Mouse (Mus musculus) ES-E14 (cell line): Measurements from ENCODE around the gene Ctla2a. TPM values are rescaled to one million over a fixed set of nuclear protein-coding genes. Genes with fewer than 3 reads are reported as not detected.
"Not testable (repeated sequence)": the region's sequence is repeated elsewhere in the genome, so short reads cannot be mapped to it uniquely, and the experiment has no call there.

Source experiments
- DNase-seq: peaks from one replicate; pipeline ENCODE4 v3.0.0-alpha.2; 2013; ENCODE audit warnings: low read depth, low spot score
- H3K27ac ChIP-seq: 2 replicates; pipeline ENCODE4 v1.5.1; 2012; ENCODE audit warnings: low read depth, mild to moderate bottlenecking, low read length, moderate library complexity, mixed read lengths; ENCODE audit not compliant: poor library complexity, insufficient read depth, severe bottlenecking
- H3K36me3 ChIP-seq: 2 replicates; pipeline ENCODE4 v1.6.1; 2012; ENCODE audit warnings: mild to moderate bottlenecking, low read length, moderate library complexity, mixed read lengths; ENCODE audit not compliant: control insufficient read depth, poor library complexity, insufficient read depth, severe bottlenecking
- H3K4me1 ChIP-seq, 2 experiments: fragments of 150-350 bp in 1 of 2; sonication (generic) in 1 of 2; 2 replicates each; pipeline ENCODE4 v1.6.1; 2012; ENCODE audit warnings: low read length in 2 of 2, mild to moderate bottlenecking in 1 of 2, mixed read lengths in 1 of 2; ENCODE audit not compliant: control insufficient read depth in 2 of 2, insufficient read depth in 2 of 2, poor library complexity in 1 of 2
- H3K4me3 ChIP-seq, 2 experiments: fragments of 150-350 bp in 1 of 2; sonication (generic) in 1 of 2; 2 replicates each; pipeline ENCODE4 v1.5.1; 2012; ENCODE audit warnings: low read length in 2 of 2, low read depth in 1 of 2, mild to moderate bottlenecking in 1 of 2, mixed read lengths in 1 of 2; ENCODE audit not compliant: insufficient read depth in 1 of 2, poor library complexity in 1 of 2, severe bottlenecking in 1 of 2
- H3K9ac ChIP-seq: 2 replicates; pipeline ENCODE4 v1.6.1; 2012; ENCODE audit warnings: low read depth, mild to moderate bottlenecking, low read length, mixed read lengths; ENCODE audit not compliant: poor library complexity, insufficient read depth, severe bottlenecking
- H3K9me3 ChIP-seq: fragments of 150-350 bp; sonication (generic); 2 replicates; pipeline ENCODE4 v1.6.1; 2012; ENCODE audit warnings: low read depth, mild to moderate bottlenecking, low read length; ENCODE audit not compliant: control insufficient read depth, insufficient read depth
- CHD2 ChIP-seq: IDR thresholded peaks from 2 replicates; pipeline ENCODE4 v1.6.1; 2014; ENCODE audit warnings: mild to moderate bottlenecking, low read depth, low read length, inconsistent platforms
- HCFC1 ChIP-seq: IDR thresholded peaks from 2 replicates; pipeline ENCODE4 v1.6.1; 2012; ENCODE audit warnings: low read length, inconsistent platforms, borderline replicate concordance; ENCODE audit not compliant: insufficient read depth
- MAFK ChIP-seq: IDR thresholded peaks from 2 replicates; pipeline ENCODE4 v1.6.1; 2014; ENCODE audit warnings: mild to moderate bottlenecking, low read depth, low read length, inconsistent platforms; ENCODE audit not compliant: insufficient read depth
- ZC3H11A ChIP-seq: IDR thresholded peaks from 2 replicates; pipeline ENCODE4 v1.6.1; 2012; ENCODE audit warnings: low read depth, mild to moderate bottlenecking, inconsistent platforms, low read length, borderline replicate concordance
- ZNF384 ChIP-seq: IDR thresholded peaks from 2 replicates; pipeline ENCODE4 v1.6.1; 2012; ENCODE audit warnings: low read depth, low read length, inconsistent platforms
- in situ Hi-C, 2 experiments: fragments of 600-800 bp; cut with MboI; formaldehyde crosslinking; loops; one replicate each; pipeline ENCODE4 v1.15.1; 2025; ENCODE audit warnings: low sequenced_read_pairs in 2 of 2, inconsistent platforms in 1 of 2; ENCODE audit not compliant: unreplicated experiment in 2 of 2
- total RNA-seq: library from RNA; depleted of rRNA; stranded (reverse); fragments of 300-350 nt; gene quantifications from 2 replicates; pipeline ENCODE4 v1.2.3, GENCODE M21; 2012; rRNA removed

Gene Ctla2a
- total RNA-seq: 2.0 and 10.2 TPM in 2 replicates

- Histone ChIP-seq H3K4me3 (no peak within 1 kb of the TSS), H3K4me1 (no peaks in the 10 kb centered on the region), H3K36me3 (no peaks in the 10 kb centered on the region), H3K9ac (no peak within 1 kb of the TSS), H3K9me3 (no peaks in the 10 kb centered on the region), H3K27ac (no peak within 1 kb of the TSS)
- in situ Hi-C loops: no loop called here
- TF ChIP-seq HCFC1: no peak
- no peak for TF ChIP-seq CHD2
- no peak for TF ChIP-seq ZC3H11A
- TF ChIP-seq ZNF384: no peak
- TF ChIP-seq MAFK: no peak
- DNase-seq: no peak
These were observed at the start of gene Ctla2a, which contains the start of gene Gm49391 for GRCm38 (mm10) chr13:60936500-60936901. Ctla2a (minus strand) TSS chr13:60936625. Gm49391 (minus strand) TSS chr13:60936571.

DNA sequence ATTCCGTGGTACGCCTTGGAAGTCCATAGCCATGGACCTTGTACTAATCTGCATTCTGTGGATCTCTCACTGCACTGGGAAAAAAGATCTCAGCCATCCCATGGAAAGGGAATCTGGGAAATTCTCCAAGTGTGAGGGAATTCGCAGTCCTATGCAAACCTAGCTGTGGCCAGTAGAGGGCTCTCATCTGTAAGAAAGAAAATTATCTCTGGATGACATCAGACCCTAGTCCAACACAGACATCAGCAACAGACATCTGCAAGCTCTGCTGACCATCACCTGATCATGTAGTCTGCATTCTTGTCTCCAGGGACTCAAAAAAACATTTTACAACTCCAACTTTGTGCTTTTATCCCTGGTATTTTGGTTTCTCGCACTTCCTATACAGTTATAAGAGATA is 35.9 kb upstream of the Ctla2a start:
- H3K9me3 ChIP-seq, H3K4me3 ChIP-seq, H3K36me3 ChIP-seq, in situ Hi-C loops, H3K27ac ChIP-seq, H3K4me1 ChIP-seq, H3K9ac ChIP-seq: not testable (repeated sequence)
- DNase-seq: peak; percentile 3

GRCm38 (mm10) chr13:60963985-60964384 is 27.6 kb upstream of the Ctla2a start:
- H3K36me3 ChIP-seq, H3K9ac ChIP-seq, H3K4me3 ChIP-seq, H3K9me3 ChIP-seq, H3K27ac ChIP-seq, in situ Hi-C loops, DNase-seq, H3K4me1 ChIP-seq: not testable (repeated sequence)

DNA sequence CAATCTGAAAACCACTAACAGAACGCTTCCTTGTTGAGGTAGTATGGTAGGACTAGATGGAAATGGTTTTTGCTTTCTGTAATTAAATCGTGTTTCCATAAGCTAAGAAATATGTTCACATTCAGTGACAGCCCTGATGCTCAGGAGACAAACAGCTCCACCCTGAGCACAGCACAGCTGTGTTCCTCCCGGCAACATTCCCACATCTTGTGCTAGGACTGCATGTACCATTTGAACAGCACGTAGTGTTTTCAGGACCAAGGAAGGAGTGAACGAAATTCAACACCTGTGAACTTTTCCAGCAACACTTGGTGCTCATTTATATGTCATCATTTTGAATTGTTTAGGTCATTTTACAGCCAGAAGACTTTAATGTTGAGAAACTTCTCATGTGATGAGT is 25.3 kb upstream of the Ctla2a start:
- Histone ChIP-seq H3K4me3 (no peak overlapping the region), H3K9ac (no peak overlapping the region), H3K4me1 (no peaks in the 10 kb centered on the region), H3K9me3 (no peaks in the 10 kb centered on the region), H3K36me3 (no peaks in the 10 kb centered on the region), H3K27ac (no peak overlapping the region)
- TF ChIP-seq CHD2 (no peak), MAFK (no peak), ZC3H11A (no peak), HCFC1 (no peak), ZNF384 (no peak)
- no peak for DNase-seq
- in situ Hi-C loops: no loop called here

DNA sequence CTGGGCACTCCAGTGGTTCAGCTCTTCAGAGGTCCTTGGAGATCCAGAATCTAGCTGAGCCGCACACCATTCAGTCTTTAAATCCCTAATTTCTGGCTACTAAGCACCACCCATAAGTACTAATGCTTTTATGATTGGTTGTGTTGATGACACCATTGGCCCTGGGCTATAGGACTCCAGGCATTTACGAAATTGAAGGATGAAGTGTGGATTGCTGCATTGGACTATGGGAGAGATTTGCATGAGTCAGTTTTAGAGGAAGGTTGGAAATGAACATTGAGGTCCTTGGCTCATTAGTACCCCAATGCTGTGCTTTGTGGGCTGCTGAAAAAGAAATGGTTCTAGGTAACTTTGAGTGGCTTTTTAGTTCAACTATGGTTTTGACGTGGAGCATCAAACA is 5.5 kb upstream of the Ctla2a start, which contains the start of gene Tpbpa:
Gene Tpbpa (minus strand): TSS at position 101 of the 400 bp plus-strand sequence.
- in situ Hi-C loops, H3K4me1 ChIP-seq, H3K9me3 ChIP-seq, H3K4me3 ChIP-seq, DNase-seq, H3K27ac ChIP-seq, H3K9ac ChIP-seq, H3K36me3 ChIP-seq: not testable (repeated sequence)

DNA sequence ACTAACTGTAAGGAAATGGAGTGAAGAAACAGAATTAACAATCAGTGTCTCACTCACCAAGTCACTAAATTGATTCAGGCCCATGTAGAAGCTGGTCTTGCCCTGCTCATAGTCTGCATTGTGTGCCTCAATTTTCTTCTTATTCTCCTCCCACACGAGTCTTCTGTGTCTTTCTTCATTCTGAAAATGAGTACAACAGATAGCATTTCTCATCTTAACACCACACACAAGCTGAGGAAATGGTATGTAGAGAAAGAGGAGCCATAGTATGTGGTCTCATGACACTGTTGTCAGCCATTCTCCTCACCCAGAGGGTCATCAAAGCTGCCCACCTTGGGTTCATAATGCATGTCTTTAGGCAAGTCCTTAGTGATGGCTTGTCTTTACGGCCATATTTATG is 935 bp downstream of the Ctla2a start, which contains the start of gene Gm49393:
Gene Gm49393 (minus strand): TSS at position 101 of the 400 bp plus-strand sequence.
- H3K27ac ChIP-seq, H3K4me1 ChIP-seq, DNase-seq, H3K9me3 ChIP-seq, H3K4me3 ChIP-seq, H3K36me3 ChIP-seq, H3K9ac ChIP-seq, in situ Hi-C loops: not testable (repeated sequence)

DNA sequence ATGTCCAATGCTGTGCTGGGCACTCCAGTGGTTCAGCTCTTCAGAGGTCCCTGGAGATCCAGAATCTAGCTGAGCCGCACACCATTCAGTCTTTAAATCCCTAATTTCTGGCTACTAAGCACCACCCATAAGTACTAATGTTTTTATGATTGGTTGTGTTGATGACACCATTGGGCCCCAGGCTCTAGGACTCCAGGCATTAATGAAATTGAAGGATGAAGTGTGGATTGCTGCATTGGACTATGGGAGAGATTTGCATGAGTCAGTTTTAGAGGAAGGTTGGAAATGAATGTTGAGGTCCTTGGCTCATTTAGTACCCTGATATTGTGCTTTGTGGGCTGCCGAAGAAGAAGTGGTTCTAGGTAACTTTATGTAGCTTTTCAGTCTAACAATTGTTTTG is 31.6 kb downstream of the Ctla2a start, which contains the start of gene Tpbpb:
Gene Tpbpb (minus strand): TSS at position 101 of the 400 bp plus-strand sequence.
- H3K9ac ChIP-seq, H3K27ac ChIP-seq, H3K4me1 ChIP-seq, H3K4me3 ChIP-seq, H3K36me3 ChIP-seq, DNase-seq, in situ Hi-C loops, H3K9me3 ChIP-seq: not testable (repeated sequence)
